Mouse (Mus musculus) embryo, embryonic 10 days (tissue): Measurements from ENCODE around the gene Rgs13.
"Not testable (repeated sequence)": the region's sequence is repeated elsewhere in the genome, so short reads cannot be mapped to it uniquely, and the experiment has no call there.

ENCODE experiments used
- DNase-seq: peaks from one replicate; pipeline ENCODE4 v3.0.0-alpha.2; 2015; ENCODE audit warnings: low spot score

Gene Rgs13

GRCm38 (mm10) chr1:144152184-144152525 lies 25.0 kb downstream of the Rgs13 start:
- DNase-seq = no peak

- no peak for DNase-seq
Measured at GRCm38 (mm10) chr1:144151401-144152183, 25.6 kb downstream of the Rgs13 start.

- no peak for DNase-seq
Measured at GRCm38 (mm10) chr1:144149997-144150396, 27.2 kb downstream of the Rgs13 start.

- DNase-seq = not testable (repeated sequence)
Measured at GRCm38 (mm10) chr1:144141398-144141797, 35.8 kb downstream of the Rgs13 start.

- DNase-seq = no peak
Measured at GRCm38 (mm10) chr1:144139847-144140246, 37.3 kb downstream of the Rgs13 start.

GRCm38 (mm10) chr1:144127965-144128364 lies 49.2 kb downstream of the Rgs13 start:
- no peak for DNase-seq

- DNase-seq = no peak
Measured at GRCm38 (mm10) chr1:144120042-144120441, 57.1 kb downstream of the Rgs13 start.

GRCm38 (mm10) chr1:144119456-144119855 lies 57.7 kb downstream of the Rgs13 start:
- no peak for DNase-seq

- DNase-seq = no peak
Measured at GRCm38 (mm10) chr1:144115848-144116727, 61.1 kb downstream of the Rgs13 start.

GRCm38 (mm10) chr1:144113438-144114074 lies 63.6 kb downstream of the Rgs13 start:
- DNase-seq = no peak

GRCm38 (mm10) chr1:144112946-144113345 lies 64.2 kb downstream of the Rgs13 start:
- DNase-seq = no peak

GRCm38 (mm10) chr1:144098587-144099258 lies 78.4 kb downstream of the Rgs13 start:
- no peak for DNase-seq

GRCm38 (mm10) chr1:144090410-144090809 lies 86.8 kb downstream of the Rgs13 start:
- DNase-seq = no peak
